Mouse (Mus musculus) limb, embryonic 11.5 days (tissue): ENCODE data around the gene Gm2310. TPM values are rescaled to one million over a fixed set of nuclear protein-coding genes. Genes with fewer than 3 reads are reported as not detected.
A peak's percentile ranks its signal among the peaks of the same experiment; 100 is the strongest.

ENCODE experiments used
- ATAC-seq: fragments of 200-750 bp; cut with Nextera tagmentation; 2 replicates; pipeline ENCODE4 v1.8.0; 2017; ENCODE audit warnings: low read depth; ENCODE audit not compliant: insufficient number of reproducible peaks, low FRiP score, low TSS enrichment
- DNase-seq: peaks from one replicate; pipeline ENCODE4 v3.0.0-alpha.2; 2015; ENCODE audit warnings: low spot score
- H3K27ac ChIP-seq: fragments of 300-500 bp; sonication (generic); replicated peaks from 2 replicates; pipeline ENCODE4 v1.5.1; 2014; ENCODE audit warnings: low read depth, mild to moderate bottlenecking, low read length
- H3K27me3 ChIP-seq: fragments of 300-500 bp; sonication (generic); 2 replicates; pipeline ENCODE4 v1.6.1; 2014; ENCODE audit warnings: mild to moderate bottlenecking, low read length, mixed read lengths; ENCODE audit not compliant: control insufficient read depth, insufficient read depth
- H3K36me3 ChIP-seq: fragments of 300-500 bp; sonication (generic); 2 replicates; pipeline ENCODE4 v1.6.1; 2014; ENCODE audit warnings: mild to moderate bottlenecking, low read length, moderate library complexity, mixed read lengths; ENCODE audit not compliant: control insufficient read depth, insufficient read depth
- H3K4me1 ChIP-seq: fragments of 300-500 bp; sonication (generic); 2 replicates; pipeline ENCODE4 v1.6.1; 2014; ENCODE audit warnings: low read length, mixed read lengths; ENCODE audit not compliant: control insufficient read depth, insufficient read depth
- H3K4me2 ChIP-seq: fragments of 300-500 bp; sonication (generic); 2 replicates; pipeline ENCODE4 v1.6.1; 2014; ENCODE audit warnings: low read depth, mild to moderate bottlenecking, moderate library complexity; ENCODE audit not compliant: severe bottlenecking
- H3K4me3 ChIP-seq: fragments of 300-500 bp; sonication (generic); 2 replicates; pipeline ENCODE4 v1.5.1; 2014; ENCODE audit warnings: low read depth, low read length
- H3K9ac ChIP-seq: fragments of 300-500 bp; sonication (generic); 2 replicates; pipeline ENCODE4 v1.6.1; 2014; ENCODE audit warnings: mild to moderate bottlenecking, low read length
- H3K9me3 ChIP-seq: fragments of 300-500 bp; sonication (generic); 2 replicates; pipeline ENCODE4 v1.6.1; 2016; ENCODE audit warnings: low read length; ENCODE audit not compliant: control insufficient read depth
- WGBS: fragments of 180-500 bp; shearing (Covaris S2); extraction: QIAGEN DNeasy Blood & Tissue Kit; methylation state at CpG from one replicate; pipeline ENCODE4 v1.1.7; 2014; 5-methylcytosine and 5-hydroxymethylcytosine counted together
- polyA plus RNA-seq: library from polyadenylated mRNA; unstranded; fragments of >200 nt; fragmentation: Nextera tagmentation; extraction: Ambion mirVana; gene quantifications from 2 replicates; pipeline ENCODE4 v1.2.1, GENCODE M21; 2014

The Gm2310 gene
- polyA plus RNA-seq, 1 experiment from 2014 or later: not detected

- no peaks in the 10 kb centered on the region for H3K9me3 ChIP-seq
- WGBS: 19% methylated on average over 5 of the region's 5 CpGs
- no peak overlapping the region for H3K4me3 ChIP-seq
- ATAC-seq (0 out of 2 replicates have a peak, but pooled peaks have one; percentile 31), DNase-seq (peak; percentile 30)
- H3K36me3 ChIP-seq: no peaks in the 10 kb centered on the region
- no peak overlapping the region for H3K4me2 ChIP-seq
- no peaks in the 10 kb centered on the region for H3K27me3 ChIP-seq
- peaks cover 5% of the 10 kb centered on the region for H3K4me1 ChIP-seq
- H3K27ac ChIP-seq: no peak overlapping the region
- no peak overlapping the region for H3K9ac ChIP-seq
Observed at GRCm38 (mm10) chr15:8512957-8513356, 6.8 kb downstream of the Gm2310 start.

- H3K9me3 ChIP-seq: no peaks in the 10 kb centered on the region
- DNase-seq (no peak), ATAC-seq (no peak)
- no peak overlapping the region for H3K4me3 ChIP-seq
- H3K36me3 ChIP-seq: no peaks in the 10 kb centered on the region
- no peaks in the 10 kb centered on the region for H3K27me3 ChIP-seq
- WGBS: 51% methylated on average over 9 of the region's 9 CpGs
- no peak overlapping the region for H3K9ac ChIP-seq
- no peak overlapping the region for H3K4me2 ChIP-seq
- peaks cover 5% of the 10 kb centered on the region for H3K4me1 ChIP-seq
- H3K27ac ChIP-seq: no peak overlapping the region
Observed at GRCm38 (mm10) chr15:8511861-8512260, 7.9 kb downstream of the Gm2310 start.

DNA sequence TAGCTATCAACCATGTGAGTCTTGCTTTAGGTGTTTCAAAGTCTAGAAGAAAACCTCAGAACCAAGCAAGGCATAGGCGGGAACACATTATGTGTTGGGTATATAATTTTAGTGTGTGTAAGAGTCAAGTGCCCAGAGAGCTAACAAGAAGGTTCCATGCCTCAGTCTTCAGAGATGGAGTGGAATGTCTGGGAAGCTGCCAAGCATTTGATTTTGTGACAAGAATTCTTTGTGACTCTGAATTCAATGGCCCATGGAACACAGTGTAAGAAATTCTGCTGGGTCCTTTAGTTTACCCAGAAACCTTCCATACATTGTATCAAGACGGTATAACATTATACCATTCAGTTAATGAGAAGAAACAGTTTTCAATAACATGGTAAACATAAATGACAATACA lies 17.3 kb downstream of the Gm2310 start:
- Histone ChIP-seq H3K9ac (no peak overlapping the region), H3K4me1 (no peaks in the 10 kb centered on the region), H3K4me2 (no peak overlapping the region), H3K4me3 (no peak overlapping the region), H3K27me3 (no peaks in the 10 kb centered on the region), H3K27ac (no peak overlapping the region), H3K9me3 (no peaks in the 10 kb centered on the region), H3K36me3 (no peaks in the 10 kb centered on the region)
- ATAC-seq (no peak), DNase-seq (no peak)
- 90% methylated on average over 2 of the region's 2 CpGs for WGBS

GRCm38 (mm10) chr15:8485261-8485660 lies 34.5 kb downstream of the Gm2310 start:
- H3K9me3 ChIP-seq: no peaks in the 10 kb centered on the region
- H3K4me3 ChIP-seq: no peak overlapping the region
- no peak overlapping the region for H3K27ac ChIP-seq
- H3K4me2 ChIP-seq: no peak overlapping the region
- no peaks in the 10 kb centered on the region for H3K4me1 ChIP-seq
- H3K9ac ChIP-seq: no peak overlapping the region
- ATAC-seq (no peak), DNase-seq (no peak)
- H3K36me3 ChIP-seq: no peaks in the 10 kb centered on the region
- 90% methylated on average over 6 of the region's 6 CpGs for WGBS
- no peaks in the 10 kb centered on the region for H3K27me3 ChIP-seq

DNA sequence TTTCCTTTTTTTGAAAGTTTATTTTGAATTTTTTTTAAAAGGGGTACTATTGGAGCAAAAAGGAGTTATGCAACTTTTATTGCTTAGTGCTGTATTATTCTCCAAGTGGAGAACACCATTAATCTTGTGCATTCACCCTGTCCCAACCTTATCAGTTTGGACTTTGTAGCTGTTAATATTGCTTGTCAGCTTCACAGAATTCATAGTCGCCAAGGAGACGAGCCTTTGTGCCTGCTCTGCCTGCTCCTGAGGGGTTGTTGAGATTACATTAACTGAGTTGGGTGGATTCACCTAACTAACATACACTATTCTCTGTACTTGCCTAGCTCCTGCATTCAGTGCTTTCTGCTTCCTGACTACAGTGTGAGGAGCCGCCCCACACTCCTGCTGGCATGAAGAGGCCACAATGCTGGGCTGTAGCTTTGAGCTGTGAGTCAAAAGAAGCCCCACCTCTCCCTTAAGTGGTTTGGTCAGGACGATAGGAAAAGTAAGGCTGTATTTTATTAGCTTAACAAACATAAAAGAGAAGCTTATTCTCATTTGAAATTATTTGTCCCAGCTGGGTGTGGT lies 50.7 kb downstream of the Gm2310 start:
- Histone ChIP-seq H3K4me1 (no peaks in the 10 kb centered on the region), H3K4me3 (no peak overlapping the region), H3K36me3 (no peaks in the 10 kb centered on the region), H3K9me3 (no peaks in the 10 kb centered on the region), H3K27me3 (no peaks in the 10 kb centered on the region), H3K9ac (no peak overlapping the region), H3K27ac (no peak overlapping the region), H3K4me2 (no peak overlapping the region)
- WGBS: 64% methylated on average over 4 of the region's 4 CpGs
- no peak for DNase-seq
- no peak for ATAC-seq

Other genes starting within 250 kb of the Gm2310 start
- 25.6 and 27.1 TPM in 2 replicates for gene Nipbl, start 75.5 kb downstream of the Gm2310 start, polyA plus RNA-seq
- 24.9 and 26.3 TPM in 2 replicates for gene Slc1a3, start 190.8 kb upstream of the Gm2310 start, polyA plus RNA-seq